Mouse (Mus musculus): ENCODE results near the gene Gpr6. TPM values are rescaled to one million over a fixed set of nuclear protein-coding genes. Genes with fewer than 3 reads are reported as not detected.
A peak's percentile ranks its signal among the peaks of the same experiment; 100 is the strongest.

Gene Gpr6
- not detected for total RNA-seq (2021)

DNA sequence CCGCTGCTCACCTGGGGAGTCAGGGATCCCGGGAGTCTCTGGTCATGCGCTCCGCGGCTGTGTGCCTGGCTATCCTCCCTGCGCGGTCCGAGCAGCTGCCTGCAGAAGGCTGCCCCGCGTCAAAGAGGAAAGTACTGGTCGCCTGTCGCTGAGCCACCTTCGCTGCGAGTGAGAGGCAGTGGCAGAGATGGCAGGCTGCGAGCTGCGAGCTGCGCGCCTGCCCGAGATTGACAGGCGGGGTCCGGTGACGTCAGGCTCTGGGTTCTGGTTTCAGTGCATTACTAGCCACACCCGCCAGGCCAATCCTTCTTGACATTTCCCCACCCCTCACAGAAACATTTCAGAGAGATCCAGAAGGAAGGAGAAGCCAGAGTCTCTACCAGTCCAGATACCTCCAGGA, at the start of gene Gpr6:
Gpr6 (minus strand) TSS at position 170 of the 400 bp plus-strand sequence.
- DNase-seq = no peak
- intact Hi-C loops (cut with DNase I) = no loop called here

DNA sequence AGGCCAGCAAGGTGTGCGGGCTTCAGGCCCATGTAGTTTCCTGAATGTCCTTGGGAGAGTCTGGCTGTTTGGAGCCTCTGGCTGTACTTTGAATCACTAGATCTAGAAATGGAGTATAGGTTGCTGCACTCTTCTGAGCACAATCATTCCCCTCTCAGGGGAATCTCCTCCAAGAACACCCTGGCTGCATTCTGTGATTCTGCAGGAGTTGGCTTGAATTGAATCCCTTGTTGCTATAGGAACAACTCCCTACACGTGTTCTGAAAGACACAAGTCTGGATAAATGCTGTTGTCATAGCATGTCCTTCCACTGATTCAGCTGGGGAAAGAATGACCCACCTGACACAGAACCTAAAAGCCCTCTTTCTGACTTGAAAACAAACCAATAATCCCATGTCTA, 28.0 kb upstream of the Gpr6 start:
- DNase-seq = no peak
- intact Hi-C loops (cut with DNase I) = no loop called here

- DNase-seq = no peak
- intact Hi-C loops (cut with DNase I) = no loop called here
Measured at GRCm38 (mm10) chr10:41098137-41098536, 26.1 kb upstream of the Gpr6 start.

DNA sequence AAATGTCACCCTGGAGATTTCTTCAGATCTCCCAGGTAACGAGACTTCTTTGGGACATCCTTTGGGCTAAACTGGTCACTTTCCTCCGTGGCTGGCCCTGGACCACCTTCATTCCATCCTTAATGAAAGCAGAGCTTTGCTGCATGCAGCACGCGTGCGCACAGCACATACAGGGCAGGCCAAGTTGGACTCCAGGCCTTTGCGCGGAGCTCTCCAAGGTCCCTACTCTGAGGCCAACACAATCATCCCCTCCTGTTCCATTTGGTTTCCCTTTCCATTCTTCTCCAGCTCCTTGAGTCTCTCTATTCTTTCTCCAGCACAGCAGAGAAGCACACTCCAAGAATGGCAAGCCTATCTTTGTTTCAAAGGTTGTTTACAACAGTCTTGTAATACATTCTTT, 16.8 kb upstream of the Gpr6 start:
- intact Hi-C loops (cut with DNase I) = no loop called here
- no peak for DNase-seq

DNA sequence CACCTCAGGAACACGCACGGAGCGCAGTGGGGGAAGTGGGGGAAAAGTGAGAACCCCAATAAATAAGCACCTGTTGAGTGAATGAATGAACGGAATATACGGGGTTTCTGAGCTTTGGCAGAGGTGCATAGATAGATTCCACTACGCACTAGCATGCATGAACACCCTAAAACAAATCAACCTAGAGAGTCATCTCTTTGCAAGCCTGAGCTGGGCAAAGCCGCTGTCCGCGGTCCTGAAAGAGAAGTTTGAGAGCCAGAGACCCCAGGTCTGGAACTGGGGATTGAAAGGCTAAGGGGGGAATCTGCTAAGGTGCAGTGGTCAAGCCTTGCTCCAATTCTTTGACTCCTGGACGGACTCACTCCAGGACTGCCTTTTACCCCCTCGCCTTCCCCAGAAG, 389 bp downstream of the Gpr6 start:
- intact Hi-C loops (cut with DNase I) = no loop called here
- DNase-seq = peak; percentile 10 to 18

- intact Hi-C loops (cut with DNase I) = no loop called here
- no peak for DNase-seq
Measured at GRCm38 (mm10) chr10:41070693-41071651, 1.1 kb downstream of the Gpr6 start.

DNA sequence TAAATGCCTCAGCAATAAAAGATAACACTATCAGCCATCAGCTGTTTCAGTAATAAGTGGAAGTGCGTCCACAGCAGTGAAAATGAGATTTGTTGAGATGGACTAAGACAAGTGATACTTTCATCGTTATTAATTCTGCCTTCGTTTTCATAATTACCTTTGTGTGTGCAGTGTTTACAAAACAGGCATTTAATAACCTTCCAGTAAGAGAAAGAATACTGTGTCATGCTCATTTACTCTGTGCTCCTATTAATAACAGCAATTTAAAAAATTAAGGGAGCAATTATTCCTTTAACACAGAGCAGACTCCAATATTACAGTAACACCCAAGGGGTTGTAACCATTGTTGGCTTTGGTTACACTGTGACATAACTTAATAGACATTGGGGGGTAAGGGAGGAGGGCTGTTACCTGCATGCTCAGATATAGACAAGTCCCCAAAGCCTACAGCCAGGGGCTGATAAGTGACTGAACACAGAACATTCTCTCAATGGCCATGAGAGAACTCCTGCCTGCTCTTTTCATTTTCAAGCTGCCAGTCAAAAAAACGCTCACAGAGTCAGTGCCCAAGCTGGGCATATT, 11.7 kb downstream of the Gpr6 start:
- intact Hi-C loops (cut with DNase I) = no loop called here

GRCm38 (mm10) chr10:41055581-41055980, 16.5 kb downstream of the Gpr6 start:
- intact Hi-C loops (cut with DNase I) = no loop called here
- no peak for DNase-seq

More for the DNA sequence above, 11.7 kb downstream of the Gpr6 start:
- no peak for DNase-seq

- DNase-seq = no peak
- intact Hi-C loops (cut with DNase I) = no loop called here
Measured at GRCm38 (mm10) chr10:41054005-41054404, 18.1 kb downstream of the Gpr6 start.

GRCm38 (mm10) chr10:41042272-41042671, 29.8 kb downstream of the Gpr6 start:
- no peak for DNase-seq
- intact Hi-C loops (cut with DNase I) = no loop called here

- intact Hi-C loops (cut with DNase I) = no loop called here
- DNase-seq = no peak
Measured at GRCm38 (mm10) chr10:41041478-41041877, 30.6 kb downstream of the Gpr6 start.

- intact Hi-C loops (cut with DNase I) = no loop called here
- no peak for DNase-seq
Measured at GRCm38 (mm10) chr10:41040530-41041085, 31.5 kb downstream of the Gpr6 start.

DNA sequence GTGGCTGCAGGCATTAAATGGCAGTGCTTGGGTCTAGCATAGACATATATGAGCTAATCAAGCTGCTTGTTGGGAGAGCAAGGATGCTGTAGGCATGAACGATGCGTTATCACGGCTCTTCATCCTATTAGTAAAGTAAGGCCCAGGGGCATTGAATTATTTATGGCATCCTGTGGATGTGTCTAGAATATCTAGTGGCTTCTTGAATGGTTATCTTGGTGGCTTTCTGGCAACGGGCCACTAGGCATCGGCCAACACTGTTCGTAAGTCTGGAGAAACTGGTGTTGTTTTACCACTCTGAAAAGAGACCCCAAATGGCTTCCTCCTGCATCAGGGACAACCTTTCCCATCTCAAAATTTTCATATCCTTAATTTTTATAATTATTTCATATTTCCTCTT, 33.6 kb downstream of the Gpr6 start:
- no peak for DNase-seq
- intact Hi-C loops (cut with DNase I) = no loop called here

DNA sequence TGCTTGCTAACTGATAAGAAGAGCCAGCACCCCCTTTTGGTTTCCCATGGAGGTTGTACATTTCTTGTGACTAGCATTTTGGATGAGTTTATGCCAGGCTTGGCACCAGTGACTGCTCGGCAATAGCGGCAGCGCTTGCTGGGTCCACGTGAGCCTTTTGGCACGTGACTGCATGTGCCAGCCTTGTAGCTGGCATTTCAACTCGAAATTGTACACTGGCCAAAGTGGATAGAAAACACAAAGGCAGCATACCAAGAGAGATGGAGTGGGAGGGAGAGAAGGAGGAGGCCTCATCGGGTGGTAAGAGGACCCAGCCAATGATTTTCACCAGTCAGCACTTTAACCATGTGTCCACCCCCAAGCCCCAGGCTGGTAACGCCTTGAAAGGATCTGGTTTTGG, 34.4 kb downstream of the Gpr6 start:
- intact Hi-C loops (cut with DNase I) = no loop called here
- DNase-seq = peak; percentile 1 to 12

- intact Hi-C loops (cut with DNase I) = no loop called here
- no peak for DNase-seq
Measured at GRCm38 (mm10) chr10:41032811-41033210, 39.3 kb downstream of the Gpr6 start.

DNA sequence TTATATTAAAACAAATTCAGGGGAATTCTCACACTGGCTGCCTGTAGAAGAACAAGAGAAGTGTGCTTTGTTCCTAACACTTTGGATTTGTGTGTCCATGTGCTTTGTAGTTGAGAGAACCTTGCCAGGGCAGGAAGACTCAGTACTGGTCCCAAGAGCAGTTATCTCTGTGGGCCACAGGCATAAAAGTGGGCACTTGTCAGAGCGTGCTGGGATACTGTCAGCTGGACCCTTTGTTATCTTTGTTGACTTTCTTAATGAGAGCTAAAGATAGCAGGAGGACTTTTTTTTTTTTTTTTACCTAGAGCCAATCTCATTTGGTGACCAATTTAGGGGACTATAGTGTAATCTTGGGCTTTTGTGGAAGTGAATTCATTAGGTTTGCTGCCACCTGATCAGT, 47.2 kb downstream of the Gpr6 start:
- DNase-seq = no peak
- intact Hi-C loops (cut with DNase I) = no loop called here

DNA sequence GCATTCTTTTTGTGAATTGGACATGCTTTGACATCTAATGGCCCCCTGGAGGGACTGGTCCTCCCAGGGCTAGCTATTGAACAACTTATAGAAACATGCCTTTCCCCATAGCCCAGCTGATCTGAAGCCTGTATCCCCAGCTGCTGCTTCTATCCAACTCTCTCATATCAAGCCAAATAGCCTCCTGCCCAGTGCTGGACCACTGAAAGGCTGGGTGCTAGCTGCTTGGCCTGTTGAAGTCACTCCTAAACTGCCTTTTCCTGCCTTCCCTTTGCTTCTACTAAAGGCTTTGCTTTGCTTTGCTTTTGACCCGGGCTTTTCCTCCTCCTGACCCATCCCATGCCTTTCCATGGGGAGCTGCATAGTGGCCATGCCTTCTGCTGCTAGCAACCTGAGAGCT, 47.7 kb downstream of the Gpr6 start:
- DNase-seq = no peak
- intact Hi-C loops (cut with DNase I) = no loop called here

DNA sequence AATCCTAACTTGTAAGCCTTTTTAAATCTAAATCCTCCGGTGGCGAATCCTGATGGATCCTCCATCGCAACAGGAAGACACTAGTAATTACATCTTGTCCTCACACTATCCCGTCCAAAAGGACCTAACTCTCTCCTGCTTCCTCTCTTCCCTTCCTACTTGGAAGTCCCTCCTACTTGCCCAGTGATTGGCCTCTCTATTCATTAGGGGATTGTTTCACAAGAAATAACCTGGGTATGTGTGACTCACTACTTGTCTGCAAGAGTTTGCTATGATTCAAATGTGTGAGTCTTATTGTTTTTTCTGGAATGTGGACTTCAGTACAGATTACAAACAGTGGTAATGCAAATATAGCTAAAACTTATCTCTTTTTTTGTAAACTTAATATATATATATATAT, 49.9 kb downstream of the Gpr6 start:
- no peak for DNase-seq
- intact Hi-C loops (cut with DNase I) = no loop called here

Data from heart, postnatal 36 days (tissue).